Mouse (Mus musculus) forebrain, embryonic 12.5 days (tissue): ENCODE measurements around the gene BC024978. TPM values are rescaled to one million over a fixed set of nuclear protein-coding genes. Genes with fewer than 3 reads are reported as not detected.

Source experiments
- ATAC-seq: fragments of 200-750 bp; cut with Nextera tagmentation; 2 replicates; pipeline ENCODE4 v1.8.0; 2017; ENCODE audit warnings: moderate TSS enrichment; ENCODE audit not compliant: low FRiP score
- H3K27ac ChIP-seq: fragments of 300-500 bp; sonication (generic); 2 replicates; pipeline ENCODE4 v1.5.1; 2016; ENCODE audit warnings: mild to moderate bottlenecking
- H3K27me3 ChIP-seq: fragments of 300-500 bp; sonication (generic); 2 replicates; pipeline ENCODE4 v1.6.1; 2016; ENCODE audit warnings: mild to moderate bottlenecking
- H3K36me3 ChIP-seq: fragments of 300-500 bp; sonication (generic); replicated peaks from 2 replicates; pipeline ENCODE4 v1.6.1; 2016; ENCODE audit warnings: mild to moderate bottlenecking
- H3K4me1 ChIP-seq: fragments of 300-500 bp; sonication (generic); 2 replicates; pipeline ENCODE4 v1.6.1; 2016
- H3K4me2 ChIP-seq: fragments of 300-500 bp; sonication (generic); 2 replicates; pipeline ENCODE4 v1.6.1; 2016; ENCODE audit warnings: mild to moderate bottlenecking, moderate library complexity
- H3K4me3 ChIP-seq: fragments of 300-500 bp; sonication (generic); replicated peaks from 2 replicates; pipeline ENCODE4 v1.5.1; 2016; ENCODE audit warnings: mild to moderate bottlenecking
- H3K9ac ChIP-seq: fragments of 300-500 bp; sonication (generic); 2 replicates; pipeline ENCODE4 v1.6.1; 2016; ENCODE audit warnings: mild to moderate bottlenecking
- H3K9me3 ChIP-seq: fragments of 300-500 bp; sonication (generic); 2 replicates; pipeline ENCODE4 v1.6.1; 2016
- WGBS: fragments of 180-500 bp; shearing (Covaris S2); methylation state at CpG from one replicate; pipeline ENCODE4 v1.1.7; 2016; 5-methylcytosine and 5-hydroxymethylcytosine counted together
- microRNA counts: library from miRNA; unstranded; fragments of <30 nt; microRNA quantifications from one replicate; lab custom pipeline; 2017
- microRNA-seq: library from miRNA; unstranded; fragments of <30 nt; microRNA quantifications from one replicate; pipeline ENCODE4, GENCODE M21; 2017
- polyA plus RNA-seq: library from polyadenylated mRNA; unstranded; fragments of >200 nt; fragmentation: Nextera tagmentation; extraction: Ambion mirVana; gene quantifications from 2 replicates; pipeline ENCODE4 v1.2.1, GENCODE M21; 2016

BC024978 gene
- polyA plus RNA-seq, 1 experiment from 2014 or later: 3.9 TPM

DNA sequence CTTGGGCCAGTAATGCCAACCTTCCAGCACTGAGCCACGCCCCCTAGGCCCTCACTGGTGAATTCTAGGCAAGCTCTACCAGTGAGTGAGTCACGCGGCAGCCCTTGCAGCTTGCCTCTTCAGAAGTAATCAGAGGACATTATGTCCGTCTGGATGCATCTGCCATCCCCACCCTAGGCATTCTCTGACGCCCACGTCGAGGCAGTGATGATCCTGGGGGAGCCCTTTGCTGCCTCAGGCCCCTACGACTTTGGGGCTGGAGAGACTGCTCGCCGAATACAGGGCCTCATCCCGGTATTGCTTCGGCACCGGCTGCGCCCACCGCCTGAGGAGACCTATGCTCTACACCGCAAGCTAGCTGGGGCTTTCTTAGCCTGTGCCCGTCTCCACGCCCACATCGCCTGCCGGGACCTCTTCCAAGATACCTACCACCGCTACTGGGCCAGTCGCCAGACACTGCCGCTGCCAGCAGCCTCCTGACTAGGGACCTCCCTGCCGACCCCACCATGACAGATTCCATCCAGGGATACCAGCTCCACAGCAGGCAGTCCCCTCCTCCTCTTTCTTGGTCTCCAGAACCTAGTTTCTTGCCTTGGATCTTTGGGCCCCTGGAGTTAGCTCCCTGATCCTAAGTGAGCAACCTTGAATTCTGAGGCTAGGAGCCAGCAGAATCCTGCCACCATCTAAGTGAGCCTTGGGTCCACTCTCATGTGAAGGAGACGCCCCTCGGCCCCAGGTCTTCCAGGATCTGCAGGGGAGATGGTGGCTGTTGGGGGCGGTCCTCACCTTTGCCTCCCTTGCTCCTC, 61.7 kb downstream of the BC024978 start:
- Histone ChIP-seq H3K9me3 (no peaks in the 10 kb centered on the region), H3K27ac (peak overlapping the region; percentile 95), H3K4me1 (peaks cover 56% of the 10 kb centered on the region), H3K4me2 (peak overlapping the region; percentile 80), H3K36me3 (peaks cover 20% of the 10 kb centered on the region), H3K9ac (peak overlapping the region; percentile 97; the same call in 1 of the 2 replicates), H3K27me3 (no peaks in the 10 kb centered on the region), H3K4me3 (peak overlapping the region; percentile 92)
- 10% methylated on average over 27 of the region's 27 CpGs for WGBS
- ATAC-seq: peak; percentile 6; the same call in 1 of the 2 replicates

DNA sequence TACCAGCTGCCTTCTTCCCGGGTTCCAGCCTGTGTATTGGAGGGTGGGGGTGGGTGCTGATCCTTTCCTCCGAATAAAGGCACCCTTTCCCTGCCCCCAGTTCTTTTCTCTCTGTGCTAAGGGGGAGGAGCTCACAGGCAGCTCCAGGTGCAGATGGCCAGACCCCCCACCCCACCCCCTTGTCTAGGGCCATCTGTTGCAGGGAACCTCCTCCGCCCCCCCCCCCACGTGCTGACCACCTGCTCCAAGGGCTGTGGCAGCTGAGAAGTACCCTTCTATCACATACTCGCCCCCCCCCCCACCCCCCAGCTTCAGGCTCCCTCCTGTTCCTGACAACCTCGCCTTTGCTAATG, 62.2 kb downstream of the BC024978 start:
- ATAC-seq: peak; percentile 46
- peak overlapping the region; percentile 92 for H3K4me3 ChIP-seq
- 3% methylated on average over 4 of the region's 6 CpGs for WGBS
- H3K9ac ChIP-seq: peak overlapping the region; percentile 97
- H3K27me3 ChIP-seq: no peaks in the 10 kb centered on the region
- peaks cover 56% of the 10 kb centered on the region for H3K4me1 ChIP-seq
- H3K4me2 ChIP-seq: peak overlapping the region; percentile 80
- no peaks in the 10 kb centered on the region for H3K9me3 ChIP-seq
- peak overlapping the region; percentile 95 for H3K27ac ChIP-seq
- peaks cover 20% of the 10 kb centered on the region for H3K36me3 ChIP-seq

DNA sequence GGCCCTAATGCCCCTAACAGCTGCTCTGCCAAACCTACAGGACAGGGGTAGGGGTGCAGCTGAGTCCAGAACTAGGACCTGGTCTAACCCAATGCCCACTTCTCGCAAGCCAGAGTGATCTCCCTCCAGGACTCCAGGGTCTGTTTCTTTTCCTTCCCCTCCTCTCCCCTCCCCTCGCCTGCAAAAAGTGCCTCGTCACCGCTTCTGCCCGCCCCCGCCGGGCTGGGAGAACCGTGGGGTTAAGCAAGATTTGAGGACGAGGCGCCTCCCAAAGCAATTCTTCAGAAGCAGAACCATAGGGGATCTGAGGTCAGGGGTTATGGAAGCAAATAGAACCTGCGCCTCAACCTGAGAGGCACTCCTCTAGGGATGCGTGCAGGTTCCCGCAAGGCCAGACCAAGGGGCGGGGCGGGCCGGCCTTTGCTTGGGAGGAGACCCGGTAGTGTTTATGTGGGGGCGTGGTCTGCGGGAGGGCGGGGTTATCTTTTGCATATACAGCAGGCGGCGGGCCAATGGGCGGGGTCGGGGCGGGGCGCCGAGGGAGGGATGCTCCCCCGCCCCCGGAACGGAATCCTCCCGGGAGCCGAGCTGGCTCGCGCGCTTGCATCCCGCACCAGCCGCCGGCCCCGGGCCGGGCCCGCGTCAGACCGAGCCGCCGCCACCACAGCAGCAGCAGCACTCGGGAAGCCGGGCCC, 62.8 kb downstream of the BC024978 start, which contains the start of gene Numbl:
Numbl (plus strand) TSS at position 229 of the 695 bp plus-strand sequence.
- Histone ChIP-seq H3K4me1 (peaks cover 56% of the 10 kb centered on the region), H3K36me3 (peaks cover 20% of the 10 kb centered on the region), H3K4me3 (peak within 1 kb of the TSS; percentile 92), H3K27me3 (no peaks in the 10 kb centered on the region), H3K9me3 (no peaks in the 10 kb centered on the region), H3K9ac (peak within 1 kb of the TSS; percentile 97), H3K4me2 (peak within 1 kb of the TSS; percentile 80), H3K27ac (peak within 1 kb of the TSS; percentile 95)
- under 1% methylated on average over 44 of the region's 47 CpGs for WGBS
- peak; percentile 84 for ATAC-seq

DNA sequence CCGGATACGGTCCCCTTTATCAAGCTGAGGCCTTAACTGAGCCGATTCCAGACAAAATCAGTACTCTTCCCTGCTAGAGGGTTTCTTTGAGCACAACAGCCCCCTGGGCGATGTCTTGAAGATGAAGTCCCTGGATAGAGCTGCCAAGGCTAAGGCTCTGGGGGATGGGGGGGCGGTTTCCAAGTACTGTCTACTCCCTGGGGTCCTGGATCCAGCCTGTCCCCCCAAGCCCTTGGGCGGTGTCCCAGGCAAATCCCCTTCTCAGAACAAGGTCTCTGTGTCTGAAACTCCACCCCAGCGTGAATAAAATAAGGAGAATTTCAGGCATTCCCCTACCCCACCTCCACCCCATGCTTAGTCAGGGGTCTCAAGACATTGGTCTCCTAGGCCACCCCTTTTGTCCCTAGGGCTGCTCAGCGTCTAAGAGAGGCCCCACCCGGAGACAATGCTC, 63.7 kb downstream of the BC024978 start:
- H3K4me2 ChIP-seq: peak overlapping the region; percentile 80
- H3K36me3 ChIP-seq: peaks cover 30% of the 10 kb centered on the region
- H3K27ac ChIP-seq: peak overlapping the region; percentile 95
- peaks cover 56% of the 10 kb centered on the region for H3K4me1 ChIP-seq
- no peaks in the 10 kb centered on the region for H3K27me3 ChIP-seq
- H3K9ac ChIP-seq: peak overlapping the region; percentile 97
- 3% methylated on average over 9 of the region's 9 CpGs for WGBS
- H3K9me3 ChIP-seq: no peaks in the 10 kb centered on the region
- H3K4me3 ChIP-seq: peak overlapping the region; percentile 92
- ATAC-seq: no peak

DNA sequence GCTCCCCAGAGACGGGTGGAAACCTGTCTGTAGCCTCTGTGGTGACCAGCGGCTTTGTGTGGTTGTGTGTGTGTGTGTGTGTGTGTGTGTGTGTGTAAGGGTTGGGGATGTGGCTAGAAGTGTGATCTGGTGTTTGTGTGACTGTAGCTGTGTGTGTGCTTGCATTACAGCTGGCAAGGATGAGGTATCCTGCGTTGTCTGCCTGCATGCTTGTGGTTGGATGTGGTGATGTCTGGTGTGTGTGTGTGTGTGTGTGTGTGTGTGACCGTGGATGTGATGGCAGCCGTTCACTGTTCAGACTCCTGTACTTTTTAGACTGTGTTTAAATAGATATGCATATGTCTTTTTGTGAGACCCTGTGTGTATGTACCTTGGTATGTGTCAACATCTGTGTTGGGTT, 64.2 kb downstream of the BC024978 start:
- no peak for ATAC-seq
- Histone ChIP-seq H3K4me3 (peak overlapping the region; percentile 92), H3K9me3 (no peaks in the 10 kb centered on the region), H3K9ac (peak overlapping the region; percentile 97), H3K27ac (peak overlapping the region; percentile 95), H3K4me2 (peak overlapping the region; percentile 80), H3K4me1 (peaks cover 56% of the 10 kb centered on the region), H3K27me3 (no peaks in the 10 kb centered on the region), H3K36me3 (peaks cover 34% of the 10 kb centered on the region)
- WGBS: 32% methylated on average over 5 of the region's 5 CpGs

MicroRNAs within 50 kb of the gene (microRNA counts, 519-probe panel; counts per million panel counts)
- microRNA mmu-miR-1191 (lab: Ali Mortazavi, UCI): not detected

Small RNA genes lying within 50 kb of the gene (microRNA-seq; reads per million reads assigned to microRNA genes)
- gene Mir1191: 8.0 reads per million, percentile 24 among the genes with 10 or more reads in this experiment
- not detected for gene Mir3101

Other genes starting within 250 kb of the BC024978 start
- not detected in 2 replicates for gene Cyp2a12, start 166.7 kb upstream of the BC024978 start, polyA plus RNA-seq
- gene Cyp2f2, start 75.9 kb upstream of the BC024978 start, polyA plus RNA-seq: not detected in 2 replicates
- 0.15 and 0.34 TPM in 2 replicates for gene Cyp2t4, start 42.1 kb upstream of the BC024978 start, polyA plus RNA-seq
- 89.9 and 92.2 TPM in 2 replicates for gene Egln2, start 29.0 kb upstream of the BC024978 start, polyA plus RNA-seq
- 69.4 and 70.4 TPM in 2 replicates for gene Rab4b, start 16.9 kb upstream of the BC024978 start, polyA plus RNA-seq
- gene Gm21983, start 14.7 kb upstream of the BC024978 start, polyA plus RNA-seq: 0.59 TPM in 1 of 2 replicates, not detected in the other
- 9.0 and 11.7 TPM in 2 replicates for gene Mia, start 14.6 kb upstream of the BC024978 start, polyA plus RNA-seq
- 302 and 306 TPM in 2 replicates for gene Snrpa, start 490 bp downstream of the BC024978 start, polyA plus RNA-seq
- gene Itpkc, start 32.9 kb downstream of the BC024978 start, polyA plus RNA-seq: 6.3 and 7.5 TPM in 2 replicates
- 20.2 and 21.0 TPM in 2 replicates for gene Coq8b, start 37.2 kb downstream of the BC024978 start, polyA plus RNA-seq
- 40.6 and 41.8 TPM in 2 replicates for gene Numbl, start 62.7 kb downstream of the BC024978 start, polyA plus RNA-seq
- gene Ltbp4, start 141.9 kb downstream of the BC024978 start, polyA plus RNA-seq: 12.4 and 16.5 TPM in 2 replicates
- 77.1 and 81.2 TPM in 2 replicates for gene Shkbp1, start 160.2 kb downstream of the BC024978 start, polyA plus RNA-seq
- 1.5 TPM in 1 of 2 replicates, not detected in the other for gene Gm20479, start 161.6 kb downstream of the BC024978 start, polyA plus RNA-seq